Mouse (Mus musculus): ENCODE measurements around the gene Vamp4.

- TF ChIP-seq CHD2 (IDR thresholded peaks at IDR 0.05; ENCODE audit: low read depth, low read length): no peak
- TF ChIP-seq MAFK (IDR thresholded peaks at IDR 0.05; ENCODE audit: insufficient read depth, low read depth, low read length): no peak
- no peak for TF ChIP-seq ZC3H11A (IDR thresholded peaks at IDR 0.05; ENCODE audit: borderline replicate concordance, low read depth, low read length)
- TF ChIP-seq HCFC1 (IDR thresholded peaks at IDR 0.05; ENCODE audit: borderline replicate concordance, insufficient read depth, low read length): no peak
- no peak for TF ChIP-seq ZNF384 (IDR thresholded peaks at IDR 0.05; ENCODE audit: low read depth, low read length)
Observed at GRCm38 (mm10) chr1:162609633-162610250, 39.4 kb downstream of the Vamp4 start.
